Mouse (Mus musculus): ENCODE results near the gene Clasp1.

DNA sequence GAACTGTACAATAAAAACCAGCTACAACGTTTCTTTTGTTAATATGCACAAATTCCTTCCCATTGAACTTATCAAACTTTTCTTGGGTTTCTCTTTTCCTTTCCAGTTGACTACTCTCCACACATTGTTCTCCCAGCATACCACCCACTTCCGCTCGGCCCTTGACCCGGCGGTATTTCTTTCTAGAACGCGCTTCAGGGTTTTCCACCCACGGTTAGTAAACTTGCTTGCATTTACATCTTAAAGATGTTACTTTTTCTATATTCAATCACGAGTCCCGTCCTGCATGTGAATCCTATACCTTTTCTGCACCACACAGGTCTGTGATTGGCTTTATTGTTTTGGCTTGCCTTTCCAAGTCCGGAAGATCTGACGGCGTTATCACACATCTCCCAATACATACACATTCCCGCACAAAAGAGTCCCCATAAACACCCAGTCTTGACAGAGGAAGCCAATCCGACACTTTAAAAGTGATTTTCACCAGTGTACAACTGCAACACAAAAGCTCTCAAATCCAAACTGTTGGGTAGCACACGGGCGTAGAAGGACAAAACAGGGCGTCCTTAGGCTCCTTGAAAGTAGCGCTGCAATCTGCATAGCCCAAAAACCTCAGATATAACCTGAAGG is 616 bp upstream of the Clasp1 start:
- TF ChIP-seq CTCF (IDR thresholded peaks at IDR 0.05; ENCODE audit: low read depth, low read length), result no peak
- TF ChIP-seq POLR2A (IDR thresholded peaks at IDR 0.05; ENCODE audit: borderline replicate concordance, low read depth, low read length), result no peak
